Mouse (Mus musculus) midbrain, embryonic 16.5 days (tissue): ENCODE measurements around the gene Ccl7. TPM values are rescaled to one million over a fixed set of nuclear protein-coding genes. Genes with fewer than 3 reads are reported as not detected.

Experiments
- ATAC-seq: fragments of 200-750 bp; cut with Nextera tagmentation; 2 replicates; pipeline ENCODE4 v1.8.0; 2017; ENCODE audit warnings: moderate TSS enrichment
- H3K27ac ChIP-seq: fragments of 300-500 bp; sonication (generic); 2 replicates; pipeline ENCODE4 v1.5.1; 2014; ENCODE audit warnings: mild to moderate bottlenecking, low read length, mixed read lengths
- H3K27me3 ChIP-seq: fragments of 300-500 bp; sonication (generic); 2 replicates; pipeline ENCODE4 v1.6.1; 2014; ENCODE audit warnings: low read depth, low read length, mixed read lengths; ENCODE audit not compliant: control insufficient read depth, insufficient read depth
- H3K36me3 ChIP-seq: fragments of 300-500 bp; sonication (generic); 2 replicates; pipeline ENCODE4 v1.6.1; 2014; ENCODE audit warnings: mild to moderate bottlenecking, low read length, moderate library complexity, mixed read lengths; ENCODE audit not compliant: control insufficient read depth, insufficient read depth
- H3K4me1 ChIP-seq: fragments of 300-500 bp; sonication (generic); 2 replicates; pipeline ENCODE4 v1.6.1; 2014; ENCODE audit warnings: mild to moderate bottlenecking, low read length, mixed read lengths; ENCODE audit not compliant: control insufficient read depth, insufficient read depth
- H3K4me2 ChIP-seq: fragments of 300-500 bp; sonication (generic); 2 replicates; pipeline ENCODE4 v1.6.1; 2014; ENCODE audit warnings: mild to moderate bottlenecking, low read length, mixed read lengths
- H3K4me3 ChIP-seq: fragments of 300-500 bp; sonication (generic); 2 replicates; pipeline ENCODE4 v1.5.1; 2014; ENCODE audit warnings: low read depth, mild to moderate bottlenecking, low read length, moderate library complexity, mixed read lengths
- H3K9ac ChIP-seq: fragments of 300-500 bp; sonication (generic); 2 replicates; pipeline ENCODE4 v1.6.1; 2014; ENCODE audit warnings: low read depth, low read length, mixed read lengths
- H3K9me3 ChIP-seq: fragments of 300-500 bp; sonication (generic); replicated peaks from 2 replicates; pipeline ENCODE4 v1.6.1; 2014; ENCODE audit warnings: mild to moderate bottlenecking, low read length, mixed read lengths; ENCODE audit not compliant: control insufficient read depth, poor library complexity, severe bottlenecking
- WGBS: fragments of 180-500 bp; shearing (Covaris S2); extraction: QIAGEN DNeasy Blood & Tissue Kit; methylation state at CpG from one replicate; pipeline ENCODE4 v1.1.7; 2014; 5-methylcytosine and 5-hydroxymethylcytosine counted together
- polyA plus RNA-seq: library from polyadenylated mRNA; unstranded; fragments of >200 nt; fragmentation: Nextera tagmentation; extraction: Ambion mirVana; gene quantifications from 2 replicates; pipeline ENCODE4 v1.2.1, GENCODE M21; 2015

The Ccl7 gene
- polyA plus RNA-seq, 1 experiment from 2014 or later: 0.48 TPM

DNA sequence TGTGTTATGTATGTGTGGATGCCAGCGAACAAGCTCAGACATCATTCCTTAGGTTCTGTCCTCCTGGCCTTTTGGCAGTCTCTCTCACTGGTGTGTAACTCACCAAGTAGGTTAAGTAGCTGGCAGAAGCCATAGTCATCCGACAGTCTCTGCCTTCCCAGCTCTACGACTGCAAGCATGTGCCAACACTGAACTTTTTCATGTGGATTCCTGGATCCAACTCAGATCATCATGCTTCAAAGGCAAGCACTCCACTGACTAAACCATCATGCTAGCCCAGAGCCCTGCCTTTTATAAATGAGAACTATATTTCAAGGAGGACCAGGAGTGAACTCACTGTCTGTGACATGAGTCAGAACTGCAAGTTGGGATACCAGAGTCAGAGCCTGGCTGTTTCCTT lies 28.2 kb downstream of the Ccl7 start:
- H3K4me1 ChIP-seq: no peaks in the 10 kb centered on the region
- no peak overlapping the region for H3K4me3 ChIP-seq
- no peaks in the 10 kb centered on the region for H3K36me3 ChIP-seq
- no peaks in the 10 kb centered on the region for H3K9me3 ChIP-seq
- H3K4me2 ChIP-seq: no peak overlapping the region
- no peak overlapping the region for H3K9ac ChIP-seq
- H3K27ac ChIP-seq: no peak overlapping the region
- H3K27me3 ChIP-seq: no peaks in the 10 kb centered on the region
- 85% methylated on average over 3 of the region's 3 CpGs for WGBS
- ATAC-seq: no peak

DNA sequence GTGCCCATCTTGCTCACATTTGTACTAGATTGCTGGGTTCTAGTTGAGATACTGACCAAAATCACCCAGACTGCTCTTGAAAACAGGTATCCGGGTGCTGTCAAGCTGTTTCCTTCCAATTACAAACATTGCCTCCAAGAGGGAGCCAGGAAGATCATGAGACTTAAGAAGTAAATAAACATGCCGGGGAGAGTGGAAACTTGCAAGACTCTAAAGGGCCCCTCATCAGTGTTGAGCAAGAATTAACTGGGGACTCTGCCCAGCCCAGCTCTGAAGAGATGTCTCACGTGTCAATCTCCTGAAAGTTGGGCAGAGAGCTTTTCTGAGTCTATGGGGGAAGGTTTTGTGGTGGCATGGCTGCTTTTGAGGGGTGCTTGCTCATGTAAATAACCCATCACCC lies 31.5 kb downstream of the Ccl7 start:
- no peak overlapping the region for H3K4me3 ChIP-seq
- 82% methylated on average over 3 of the region's 3 CpGs for WGBS
- no peaks in the 10 kb centered on the region for H3K36me3 ChIP-seq
- H3K9me3 ChIP-seq: no peaks in the 10 kb centered on the region
- no peaks in the 10 kb centered on the region for H3K27me3 ChIP-seq
- H3K4me1 ChIP-seq: no peaks in the 10 kb centered on the region
- H3K4me2 ChIP-seq: no peak overlapping the region
- no peak overlapping the region for H3K9ac ChIP-seq
- no peak overlapping the region for H3K27ac ChIP-seq
- ATAC-seq: no peak

DNA sequence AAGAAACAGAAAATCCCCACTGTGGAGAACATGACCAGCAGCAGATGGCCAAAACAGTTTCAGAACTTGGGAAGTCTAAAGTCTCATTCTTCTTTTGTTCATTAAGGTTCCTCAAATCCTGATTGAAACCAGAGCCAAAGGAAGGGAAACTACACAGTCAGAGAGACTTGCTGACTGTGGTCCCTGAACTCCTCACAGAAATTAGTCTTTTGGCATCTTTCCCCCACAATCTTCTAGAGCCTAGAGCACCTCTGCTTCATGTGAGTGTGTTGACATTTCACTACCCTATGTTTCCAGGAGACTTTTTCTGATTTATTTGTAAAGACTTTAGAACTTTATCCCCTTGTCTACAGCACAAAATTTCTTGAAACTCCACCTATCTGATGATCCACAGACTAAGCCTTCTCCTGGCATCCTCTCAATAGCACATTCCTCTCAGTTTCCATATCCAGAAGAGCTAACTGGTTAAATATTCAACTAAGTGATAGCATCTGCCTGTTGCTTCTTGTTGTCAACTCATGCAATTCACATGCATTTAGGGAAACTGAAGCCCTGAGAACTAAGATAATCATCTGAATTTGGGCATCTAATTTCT lies 32.7 kb downstream of the Ccl7 start:
- no peaks in the 10 kb centered on the region for H3K36me3 ChIP-seq
- no peaks in the 10 kb centered on the region for H3K4me1 ChIP-seq
- H3K9ac ChIP-seq: no peak overlapping the region
- H3K4me3 ChIP-seq: no peak overlapping the region
- ATAC-seq: no peak
- H3K9me3 ChIP-seq: no peaks in the 10 kb centered on the region
- H3K4me2 ChIP-seq: no peak overlapping the region
- H3K27me3 ChIP-seq: no peaks in the 10 kb centered on the region
- no peak overlapping the region for H3K27ac ChIP-seq

DNA sequence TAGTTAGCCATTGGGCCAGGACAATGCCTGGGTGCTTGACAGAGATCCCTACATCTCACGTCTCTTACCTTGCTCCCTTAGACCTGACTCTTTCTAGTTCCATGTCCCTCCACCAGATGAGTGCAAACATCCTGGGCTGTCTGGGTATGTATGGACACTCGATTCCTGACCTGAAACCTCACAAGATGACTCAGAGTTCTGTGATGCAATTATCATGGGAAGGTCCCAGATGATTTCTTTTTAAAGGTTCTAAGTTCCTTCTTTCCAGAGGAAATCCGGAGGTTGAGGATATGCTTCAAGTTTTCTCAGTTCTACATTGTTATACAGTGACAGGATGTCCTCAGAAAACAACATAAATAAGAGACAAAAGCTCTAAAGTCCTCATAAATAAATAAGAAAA lies 35.4 kb downstream of the Ccl7 start:
- Histone ChIP-seq H3K9me3 (no peaks in the 10 kb centered on the region), H3K27ac (no peak overlapping the region), H3K4me3 (no peak overlapping the region), H3K4me1 (no peaks in the 10 kb centered on the region), H3K36me3 (no peaks in the 10 kb centered on the region), H3K4me2 (no peak overlapping the region), H3K9ac (no peak overlapping the region), H3K27me3 (no peaks in the 10 kb centered on the region)
- 84% methylated on average over 3 of the region's 3 CpGs for WGBS
- no peak for ATAC-seq

DNA sequence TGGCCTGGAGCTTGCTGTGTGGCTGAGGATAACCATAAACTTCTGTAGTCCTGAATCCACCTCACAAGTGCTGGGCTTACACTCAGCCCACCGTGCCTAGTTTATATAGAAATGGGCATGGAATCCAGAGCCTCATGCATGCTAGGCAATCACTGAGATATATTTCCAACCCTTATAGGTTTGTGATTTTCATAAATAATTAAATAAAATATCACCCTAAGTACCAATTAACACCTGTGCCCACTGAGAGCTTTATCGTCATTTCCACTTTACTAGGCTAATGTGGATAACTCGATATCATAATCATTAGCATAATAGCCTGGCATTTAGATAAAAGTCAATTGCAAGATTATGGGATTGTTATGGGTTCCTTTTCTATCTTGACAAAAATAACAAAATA lies 38.8 kb downstream of the Ccl7 start:
- H3K27ac ChIP-seq: no peak overlapping the region
- no peak overlapping the region for H3K4me3 ChIP-seq
- H3K9ac ChIP-seq: no peak overlapping the region
- H3K4me1 ChIP-seq: no peaks in the 10 kb centered on the region
- H3K9me3 ChIP-seq: no peaks in the 10 kb centered on the region
- H3K36me3 ChIP-seq: no peaks in the 10 kb centered on the region
- ATAC-seq: no peak
- H3K27me3 ChIP-seq: no peaks in the 10 kb centered on the region
- 84% methylated on average over 3 of the region's 3 CpGs for WGBS
- H3K4me2 ChIP-seq: no peak overlapping the region

Other genes with a start within 250 kb of the Ccl7 start
- gene 5530401A14Rik, start 185.0 kb upstream of the Ccl7 start, polyA plus RNA-seq: 0.61 and 1.0 TPM in 2 replicates
- 13.0 and 16.2 TPM in 2 replicates for gene Asic2, start 77.3 kb upstream of the Ccl7 start, polyA plus RNA-seq
- 0.31 TPM in 1 of 2 replicates, not detected in the other for gene Ccl2, start 10.1 kb upstream of the Ccl7 start, polyA plus RNA-seq
- not detected in 2 replicates for gene Gm17268, start 7.2 kb upstream of the Ccl7 start, polyA plus RNA-seq
- gene Ccl11, start 12.1 kb downstream of the Ccl7 start, polyA plus RNA-seq: 0.23 TPM in 1 of 2 replicates, not detected in the other
- 1.0 and 1.1 TPM in 2 replicates for gene Ccl12, start 56.1 kb downstream of the Ccl7 start, polyA plus RNA-seq
- gene Ccl8, start 69.5 kb downstream of the Ccl7 start, polyA plus RNA-seq: not detected in 2 replicates